Mouse (Mus musculus) retina, postnatal 7 days (tissue): ENCODE results near the gene Olfr108.

Source experiments
- DNase-seq: peaks from one replicate; pipeline ENCODE4 v3.0.0-alpha.2; 2012; ENCODE audit warnings: low read depth, low spot score

The Olfr108 gene

GRCm38 (mm10) chr17:37445180-37445579 is at the start of gene Olfr108:
Gene Olfr108 (plus strand): TSS chr17:37445480.
- DNase-seq = no peak

GRCm38 (mm10) chr17:37398926-37399325 is 46.4 kb upstream of the Olfr108 start, which contains the start of gene Olfr107:
Gene Olfr107 (plus strand): TSS chr17:37399226.
- DNase-seq = no peak

GRCm38 (mm10) chr17:37413380-37413779 is 31.9 kb upstream of the Olfr108 start:
- no peak for DNase-seq

GRCm38 (mm10) chr17:37458616-37459015 is 13.3 kb downstream of the Olfr108 start, which contains the start of gene Olfr109:
Gene Olfr109 (plus strand): TSS chr17:37458916.
- no peak for DNase-seq

GRCm38 (mm10) chr17:37483452-37483851 is 38.2 kb downstream of the Olfr108 start, which contains the start of gene H2-M2:
Gene H2-M2 (minus strand): TSS chr17:37483552.
- DNase-seq = no peak

GRCm38 (mm10) chr17:37491930-37492518 is 46.7 kb downstream of the Olfr108 start, which contains the start of gene Olfr110:
Gene Olfr110 (plus strand): TSS chr17:37492468.
- no peak for DNase-seq
